Mouse (Mus musculus) urinary bladder, postnatal 36 days (tissue): ENCODE data around the gene Gtsf2.

Source experiments
- DNase-seq, 2 experiments: peaks; one replicate each; pipeline ENCODE4 v3.0.0; 2022; ENCODE audit warnings: low spot score in 2 of 2, mixed read lengths in 1 of 2

Gtsf2 gene

DNA sequence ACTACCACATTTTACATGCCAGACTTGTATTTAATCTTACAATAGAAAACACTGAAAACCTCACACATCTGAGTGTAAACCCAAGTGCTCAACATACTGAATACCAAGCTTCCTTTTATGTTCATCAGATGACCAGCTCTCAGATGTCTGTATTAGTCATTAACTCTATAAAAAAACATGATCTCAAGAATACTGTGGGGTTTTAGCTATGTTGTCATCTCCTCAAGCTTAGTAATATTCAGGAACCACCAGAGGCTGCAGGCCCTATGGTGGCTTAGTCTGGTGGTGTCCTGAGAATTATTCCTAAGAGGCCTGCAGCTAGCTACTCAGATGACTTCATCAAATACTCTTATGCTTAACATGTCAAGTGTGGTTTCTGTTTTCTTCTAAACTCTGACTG lies 54.7 kb downstream of the Gtsf2 start:
- no peak for DNase-seq
